In the genomic region with DNA sequence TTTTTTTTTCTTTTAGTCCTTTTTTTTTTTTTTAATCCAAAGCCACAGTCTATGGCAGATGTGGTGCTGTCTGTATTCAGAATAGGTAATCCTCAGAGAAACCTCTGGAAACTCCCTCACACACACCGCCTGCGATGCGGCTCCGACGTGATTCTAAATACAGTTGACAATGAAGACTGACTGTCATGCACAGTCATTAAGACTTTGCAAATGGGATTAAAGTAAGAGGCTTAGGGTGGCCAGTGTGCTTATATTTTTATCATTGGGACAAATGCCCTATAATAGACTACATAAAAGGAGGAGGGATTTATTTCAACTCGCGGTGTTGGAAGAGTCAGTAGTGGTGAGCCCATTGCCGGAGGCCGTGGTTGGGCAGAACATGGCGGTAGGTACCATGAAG, we compare ENCODE assay signal across 17 mouse cellular contexts.
"Had no signal": no experiment of that assay in that cellular context is flagged by ENCODE, and none has a peak within 500 bp of the region (broad histone marks: within the 10 kb centered on the region; RNA-seq: fewer than 3 reads in every experiment).

No protein-coding gene starts in this region.

- DNase-seq: liver, embryonic 13.5 days; liver, postnatal 0 days; lung, adult 2 months; right cerebral cortex, postnatal 14 days; thymus, adult 2 months; thymus, postnatal 25 days; thymus, postnatal 4 days had no signal

- H3K9me3 ChIP-seq: liver, embryonic 13.5 days; liver, embryonic 15.5 days; lung, embryonic 15.5 days; midbrain, embryonic 15.5 days; neural tube, embryonic 12.5 days; stomach, embryonic 15.5 days had no signal

- H3K27ac ChIP-seq: liver, embryonic 13.5 days; liver, embryonic 15.5 days; lung, embryonic 15.5 days; midbrain, embryonic 10.5 days; midbrain, embryonic 15.5 days; neural tube, embryonic 12.5 days; stomach, embryonic 15.5 days; stomach, postnatal 0 days had no signal

- H3K27me3 ChIP-seq: liver, embryonic 15.5 days; lung, embryonic 15.5 days; midbrain, embryonic 15.5 days; neural tube, embryonic 12.5 days; stomach, embryonic 15.5 days had no signal

- H3K4me3 ChIP-seq: liver, embryonic 13.5 days; liver, embryonic 15.5 days; lung, embryonic 15.5 days; midbrain, embryonic 10.5 days; midbrain, embryonic 15.5 days; myocyte; neural tube, embryonic 12.5 days; stomach, embryonic 15.5 days had no signal

- ATAC-seq: liver, postnatal 0 days; lung, postnatal 0 days; midbrain, embryonic 15.5 days had no signal

- H3K36me3 ChIP-seq: liver, embryonic 13.5 days; liver, embryonic 15.5 days; lung, embryonic 15.5 days; midbrain, embryonic 10.5 days; midbrain, embryonic 15.5 days; neural tube, embryonic 12.5 days; stomach, embryonic 15.5 days had no signal

- H3K9ac ChIP-seq: liver, embryonic 13.5 days; liver, embryonic 15.5 days; liver, postnatal 0 days; lung, embryonic 15.5 days; midbrain, embryonic 15.5 days; neural tube, embryonic 12.5 days; stomach, embryonic 15.5 days had no signal

- H3K4me1 ChIP-seq: neural tube, embryonic 12.5 days had no signal

- H3K4me2 ChIP-seq: liver, embryonic 11.5 days; liver, embryonic 13.5 days; liver, embryonic 15.5 days; lung, embryonic 15.5 days; midbrain, embryonic 15.5 days; neural tube, embryonic 12.5 days; stomach, embryonic 15.5 days had no signal
